Mouse (Mus musculus): ENCODE measurements around the gene Sorbs1.

Sorbs1 gene

GRCm38 (mm10) chr19:40409500-40410035, 104.0 kb downstream of the Sorbs1 start:
- no peak for DNase-seq (ENCODE audit: low spot score in 2 of 2)

- DNase-seq (ENCODE audit: low spot score in 2 of 2): no peak
Measured at GRCm38 (mm10) chr19:40407186-40407585, 106.4 kb downstream of the Sorbs1 start.

GRCm38 (mm10) chr19:40406661-40407060, 106.9 kb downstream of the Sorbs1 start:
- no peak for DNase-seq (ENCODE audit: low spot score in 2 of 2)

GRCm38 (mm10) chr19:40405808-40406207, 107.8 kb downstream of the Sorbs1 start:
- no peak for DNase-seq (ENCODE audit: low spot score in 2 of 2)

- DNase-seq (ENCODE audit: low spot score in 2 of 2): no peak
Measured at GRCm38 (mm10) chr19:40404582-40404981, 109.0 kb downstream of the Sorbs1 start.

- no peak for DNase-seq (ENCODE audit: low spot score in 2 of 2)
Measured at GRCm38 (mm10) chr19:40403999-40404398, 109.6 kb downstream of the Sorbs1 start.

GRCm38 (mm10) chr19:40402155-40402963, 111.2 kb downstream of the Sorbs1 start:
- no peak for DNase-seq (ENCODE audit: low spot score in 2 of 2)

GRCm38 (mm10) chr19:40401213-40401612, 112.4 kb downstream of the Sorbs1 start:
- no peak for DNase-seq (ENCODE audit: low spot score in 2 of 2)

- no peak for DNase-seq (ENCODE audit: low spot score in 2 of 2)
Measured at GRCm38 (mm10) chr19:40400426-40401030, 113.1 kb downstream of the Sorbs1 start.

GRCm38 (mm10) chr19:40395757-40396661, 117.6 kb downstream of the Sorbs1 start:
- DNase-seq (ENCODE audit: low spot score in 2 of 2): no peak

- no peak for DNase-seq (ENCODE audit: low spot score in 2 of 2)
Measured at GRCm38 (mm10) chr19:40395321-40395695, 118.3 kb downstream of the Sorbs1 start.

- DNase-seq (ENCODE audit: low spot score in 2 of 2): no peak
Measured at GRCm38 (mm10) chr19:40394555-40395320, 118.8 kb downstream of the Sorbs1 start.

- no peak for DNase-seq (ENCODE audit: low spot score in 2 of 2)
Measured at GRCm38 (mm10) chr19:40392795-40393392, 120.7 kb downstream of the Sorbs1 start.

GRCm38 (mm10) chr19:40391469-40391868, 122.1 kb downstream of the Sorbs1 start:
- peak; percentile 88 to 91 for DNase-seq (ENCODE audit: low spot score in 2 of 2)

- DNase-seq (ENCODE audit: low spot score in 2 of 2): no peak
Measured at GRCm38 (mm10) chr19:40386916-40387315, 126.7 kb downstream of the Sorbs1 start.

- no peak for DNase-seq (ENCODE audit: low spot score in 2 of 2)
Measured at GRCm38 (mm10) chr19:40385334-40385733, 128.2 kb downstream of the Sorbs1 start.

GRCm38 (mm10) chr19:40383931-40384330, 129.6 kb downstream of the Sorbs1 start:
- DNase-seq (ENCODE audit: low spot score in 2 of 2): no peak

- DNase-seq (ENCODE audit: low spot score in 2 of 2): no peak
Measured at GRCm38 (mm10) chr19:40380656-40381055, 132.9 kb downstream of the Sorbs1 start.

- DNase-seq (ENCODE audit: low spot score in 2 of 2): no peak
Measured at GRCm38 (mm10) chr19:40380005-40380404, 133.6 kb downstream of the Sorbs1 start.

- DNase-seq (ENCODE audit: low spot score in 2 of 2): no peak
Measured at GRCm38 (mm10) chr19:40379081-40379480, 134.5 kb downstream of the Sorbs1 start.

- DNase-seq (ENCODE audit: low spot score in 2 of 2): no peak
Measured at GRCm38 (mm10) chr19:40377632-40378031, 135.9 kb downstream of the Sorbs1 start.
